Mouse (Mus musculus) MEL (cell line): Measurements from ENCODE around the gene Slc30a10. TPM values are rescaled to one million over a fixed set of nuclear protein-coding genes. Genes with fewer than 3 reads are reported as not detected.

Experiments used
- DNase-seq: peaks from one replicate; pipeline ENCODE4 v3.0.0; 2011; ENCODE audit warnings: low read depth, low spot score
- H3K27ac ChIP-seq: 2 replicates; pipeline ENCODE4 v1.5.1; 2012; ENCODE audit warnings: low read depth, mild to moderate bottlenecking, control low read depth, low read length, moderate library complexity; ENCODE audit not compliant: control insufficient read depth
- H3K27me3 ChIP-seq, 2 experiments: fragments of 150-350 bp in 1 of 2; sonication (generic) in 1 of 2; 2 replicates each; pipeline ENCODE4 v1.6.1; 2012; ENCODE audit warnings: low read length in 2 of 2, mild to moderate bottlenecking in 2 of 2, improper control_type of control experiment in 1 of 2, moderate library complexity in 1 of 2; ENCODE audit not compliant: insufficient read depth in 2 of 2, control insufficient read depth in 1 of 2
- H3K36me3 ChIP-seq, 2 experiments: 2 replicates each; pipeline ENCODE4 v1.6.1; 2012 to 2014; ENCODE audit warnings: low read length in 2 of 2, improper control_type of control experiment in 1 of 2, inconsistent platforms in 1 of 2, mild to moderate bottlenecking in 1 of 2; ENCODE audit not compliant: insufficient read depth in 2 of 2, control insufficient read depth in 1 of 2
- H3K4me1 ChIP-seq, 2 experiments: fragments of 150-350 bp in 1 of 2; sonication (generic) in 1 of 2; 2 replicates each; pipeline ENCODE4 v1.6.1; 2012; ENCODE audit warnings: low read length in 2 of 2, improper control_type of control experiment in 1 of 2, mild to moderate bottlenecking in 1 of 2; ENCODE audit not compliant: insufficient read depth in 2 of 2, control insufficient read depth in 1 of 2
- H3K4me3 ChIP-seq, 2 experiments: fragments of 150-350 bp in 1 of 2; sonication (generic) in 1 of 2; 2 replicates each; pipeline ENCODE4 v1.5.1; 2012; ENCODE audit warnings: low read depth in 2 of 2, low read length in 2 of 2, mild to moderate bottlenecking in 2 of 2, moderate library complexity in 2 of 2, control low read depth in 1 of 2, improper control_type of control experiment in 1 of 2; ENCODE audit not compliant: control insufficient read depth in 1 of 2, insufficient read depth in 1 of 2
- H3K79me2 ChIP-seq: 2 replicates; pipeline ENCODE4 v1.6.1; 2012; ENCODE audit warnings: mild to moderate bottlenecking, low read length, moderate library complexity; ENCODE audit not compliant: control insufficient read depth, poor library complexity, insufficient read depth
- H3K9ac ChIP-seq: 2 replicates; pipeline ENCODE4 v1.6.1; 2012; ENCODE audit warnings: low read depth, mild to moderate bottlenecking, control low read depth, low read length, moderate library complexity; ENCODE audit not compliant: control insufficient read depth, poor library complexity, severe bottlenecking
- H3K9me3 ChIP-seq: fragments of 150-350 bp; sonication (generic); replicated peaks from 2 replicates; pipeline ENCODE4 v1.6.1; 2012; ENCODE audit warnings: mild to moderate bottlenecking, low read length, improper control_type of control experiment, moderate library complexity; ENCODE audit not compliant: insufficient read depth
- CTCF ChIP-seq, 3 experiments: IDR thresholded peaks in 2 of 3; conservative IDR thresholded peaks in 1 of 3; 2 replicates each; pipeline ENCODE4 v1.5.1; 2011 to 2012; ENCODE audit warnings: low read length in 3 of 3, low read depth in 2 of 3, mild to moderate bottlenecking in 2 of 3, improper control_type of control experiment in 1 of 3, inconsistent platforms in 1 of 3, mixed read lengths in 1 of 3, moderate library complexity in 1 of 3; ENCODE audit not compliant: control insufficient read depth in 1 of 3, insufficient read depth in 1 of 3, poor library complexity in 1 of 3, severe bottlenecking in 1 of 3
- E2F4 ChIP-seq: IDR thresholded peaks from 2 replicates; pipeline ENCODE4 v1.6.1; 2011; ENCODE audit warnings: low read depth, low read length, improper control_type of control experiment, borderline replicate concordance
- EP300 ChIP-seq, 2 experiments: IDR thresholded peaks; 2 replicates each; pipeline ENCODE4 v1.6.1; 2011; ENCODE audit warnings: improper control_type of control experiment in 2 of 2, low read length in 2 of 2, low read depth in 1 of 2, mild to moderate bottlenecking in 1 of 2
- GATA1 ChIP-seq: IDR thresholded peaks from 2 replicates; pipeline ENCODE4 v1.6.1; 2011; ENCODE audit warnings: low read depth, low read length, improper control_type of control experiment
- MAX ChIP-seq: IDR thresholded peaks from 2 replicates; pipeline ENCODE4 v1.6.1; 2011; ENCODE audit warnings: low read length, improper control_type of control experiment
- MAZ ChIP-seq: IDR thresholded peaks from 2 replicates; pipeline ENCODE4 v1.6.1; 2012; ENCODE audit warnings: low read depth, mild to moderate bottlenecking, inconsistent platforms, low read length, improper control_type of control experiment
- RAD21 ChIP-seq: IDR thresholded peaks from 2 replicates; pipeline ENCODE4 v1.6.1; 2011; ENCODE audit warnings: mild to moderate bottlenecking, low read depth, low read length, improper control_type of control experiment
- SIN3A ChIP-seq: IDR thresholded peaks from 2 replicates; pipeline ENCODE4 v1.6.1; 2012; ENCODE audit warnings: low read length, improper control_type of control experiment, inconsistent platforms
- SMC3 ChIP-seq: IDR thresholded peaks from 2 replicates; pipeline ENCODE4 v1.6.1; 2011; ENCODE audit warnings: low read depth, low read length, improper control_type of control experiment
- TBP ChIP-seq: IDR thresholded peaks from 2 replicates; pipeline ENCODE4 v1.8.0; 2011; ENCODE audit warnings: low read depth, low read length, improper control_type of control experiment
- TCF12 ChIP-seq: IDR thresholded peaks from 2 replicates; pipeline ENCODE4 v1.6.1; 2014; ENCODE audit warnings: low read depth, mild to moderate bottlenecking, inconsistent platforms, low read length, improper control_type of control experiment, moderate library complexity
- ZC3H11A ChIP-seq: IDR thresholded peaks from 2 replicates; pipeline ENCODE4 v1.6.1; 2012; ENCODE audit warnings: low read depth, mild to moderate bottlenecking, inconsistent platforms, low read length, improper control_type of control experiment
- ZNF384 ChIP-seq: IDR thresholded peaks from 2 replicates; pipeline ENCODE4 v1.6.1; 2012; ENCODE audit warnings: low read depth, mild to moderate bottlenecking, inconsistent platforms, low read length, improper control_type of control experiment
- polyA plus RNA-seq, 2 experiments: library from polyadenylated mRNA; stranded (reverse) in 1 of 2; unstranded in 1 of 2; fragments of >175 nt in 1 of 2; fragments of >200 nt in 1 of 2; gene quantifications; 2 replicates each; pipeline versions ENCODE4 v1.2.1 to v1.2.4; 2012; ENCODE audit warnings: low replicate concordance in 2 of 2, low read depth in 1 of 2; ENCODE audit not compliant: insufficient read length in 2 of 2, insufficient read depth in 1 of 2, missing spikeins in 1 of 2
- total RNA-seq: library from RNA; depleted of rRNA; stranded (reverse); fragments of 300-350 nt; gene quantifications from 2 replicates; pipeline ENCODE4 v1.2.3, GENCODE M21; 2012; rRNA removed

The Slc30a10 gene
- total and polyA plus RNA-seq, 3 experiments = 2.1 to 7.9 TPM; not detected in 1

DNA sequence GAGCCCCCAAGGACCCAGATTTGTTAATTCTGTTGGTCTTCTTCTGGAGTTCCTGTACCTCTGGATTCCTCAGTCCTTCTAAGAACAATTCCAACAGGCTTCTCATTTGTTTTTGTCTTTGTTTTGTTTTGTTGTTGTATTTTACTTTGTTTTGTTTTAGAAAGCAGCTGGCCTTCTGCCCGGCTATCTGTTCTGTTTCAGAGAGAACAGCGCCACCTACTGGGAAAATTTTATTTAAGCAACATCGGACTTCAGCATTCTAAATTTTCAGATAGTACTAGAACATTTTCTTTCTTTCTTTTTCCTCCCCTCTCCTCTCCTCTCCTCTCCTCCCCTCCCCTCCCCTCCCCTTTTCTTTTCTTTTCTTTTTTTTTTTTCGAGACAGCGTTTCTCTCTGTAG, 62.9 kb downstream of the Slc30a10 start:
- TF ChIP-seq TBP (no peak), E2F4 (no peak), SIN3A (peak; percentile 56), ZNF384 (peak; percentile 18; the same call in 1 of the 2 replicates), MAZ (0 out of 2 replicates have a peak, but pooled peaks have one; percentile 36), CTCF (IDR thresholded peaks at IDR 0.05 in 2 of 3, conservative IDR thresholded peaks at IDR 0.05 in 1 of 3; ENCODE audit: control insufficient read depth in 1 of 3, insufficient read depth in 1 of 3, low read depth in 2 of 3, low read length in 3 of 3, poor library complexity in 1 of 3, severe bottlenecking in 1 of 3) (peak; percentile 48 to 79 (median 59)), EP300 (IDR thresholded peaks at IDR 0.05; ENCODE audit: low read depth in 1 of 2, low read length in 2 of 2) (0 out of 4 replicates have a peak, but pooled peaks of 1 of the 2 experiments have one; percentile 13), RAD21 (peak; percentile 84), GATA1 (peak; percentile 23; the same call in 1 of the 2 replicates), SMC3 (peak; percentile 61), ZC3H11A (peak; percentile 64), TCF12 (0 out of 2 replicates have a peak, but pooled peaks have one; percentile 6), MAX (no peak)
- Histone ChIP-seq H3K4me1 (peaks cover 0 to 15% of the 10 kb centered on the region in 2 experiments; a peak in 3 of 4 replicates), H3K79me2 (no peaks in the 10 kb centered on the region), H3K9ac (no peak overlapping the region), H3K36me3 (peaks cover 0 to 6% of the 10 kb centered on the region in 2 experiments; a peak in 2 of 4 replicates), H3K4me3 (no peak overlapping the region), H3K27me3 (no peaks in the 10 kb centered on the region), H3K9me3 (no peaks in the 10 kb centered on the region), H3K27ac (no peak overlapping the region)
- DNase-seq = peak; percentile 85

Other genes starting within 250 kb of the Slc30a10 start
- gene Iars2, start 125.5 kb upstream of the Slc30a10 start, total RNA-seq = 36.9 and 39.9 TPM in 2 replicates
- gene Iars2, start 125.5 kb upstream of the Slc30a10 start, polyA plus RNA-seq = 10 to 100 TPM in 1 of 2 experiments, not detected in 1; 43.9 TPM
- gene Bpnt1, start 122.7 kb upstream of the Slc30a10 start, total RNA-seq = 28.5 and 29.1 TPM in 2 replicates
- gene Bpnt1, start 122.7 kb upstream of the Slc30a10 start, polyA plus RNA-seq = 10 to 100 TPM in 1 of 2 experiments, not detected in 1; 22.0 TPM
- 177 and 197 TPM in 2 replicates for gene Eprs, start 91.8 kb upstream of the Slc30a10 start, total RNA-seq
- gene Eprs, start 91.8 kb upstream of the Slc30a10 start, polyA plus RNA-seq = 100 to 1,000 TPM; 177 to 355 TPM